Mouse (Mus musculus) T-helper 2 cell (primary cell): ENCODE measurements at regions not wholly inside any gene's neighbourhood (a gene's known extent, or its start where the extent isn't known, plus 50 kb on each side); places are given as distances from the start of the nearest gene placed in this dataset.

ENCODE experiments used
- in situ Hi-C: fragments of 300-600 bp; cut with MboI, MseI; formaldehyde crosslinking; loops from one replicate; pipeline ENCODE4 v1.15.1; 2025; ENCODE audit warnings: high pct_unique_total_duplicates

DNA sequence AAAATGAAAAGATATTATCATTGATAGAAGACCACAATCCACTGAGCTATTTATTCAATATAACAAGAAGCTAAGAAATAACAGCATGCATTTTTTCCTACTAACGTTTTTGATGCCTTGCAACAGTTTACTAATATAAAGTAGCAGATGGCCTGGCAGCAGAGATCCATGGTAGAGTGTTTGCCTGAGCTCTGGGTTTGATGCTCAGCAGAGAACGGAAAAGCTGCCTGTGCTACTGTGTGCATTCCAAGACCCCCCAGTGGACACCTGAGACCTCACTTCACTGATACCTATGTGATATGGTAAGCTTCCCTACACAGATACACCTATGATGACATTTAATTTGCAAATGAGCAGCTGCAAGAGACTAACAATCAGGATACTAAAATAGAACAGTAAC lies 95.6 kb upstream of the Acvr2a start:
- in situ Hi-C loops, result no loop called here

DNA sequence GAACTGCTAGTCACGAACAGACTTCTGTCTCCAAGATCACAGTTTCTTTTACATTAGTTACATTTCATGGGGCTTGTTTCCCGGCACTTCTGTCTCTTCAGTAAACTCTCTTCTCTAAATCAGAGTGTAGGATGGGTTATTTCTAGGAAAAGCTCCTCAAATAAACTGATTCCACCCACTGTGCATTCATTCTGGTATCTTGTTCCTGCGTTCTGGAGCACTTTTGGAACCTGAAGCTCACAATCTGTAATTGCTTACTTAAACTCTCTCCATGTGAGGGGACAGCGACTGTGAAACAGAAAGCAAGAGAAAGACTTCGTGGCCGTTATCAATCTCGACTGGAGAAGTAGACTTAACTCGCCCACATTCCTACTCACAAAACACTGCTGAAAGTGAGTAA lies 83.1 kb upstream of the Acvr2a start:
- in situ Hi-C loops, result loop anchor here (10.0 kb wide), 1 partner anchor 124 kb away; no protein-coding TSS in a partner anchor

DNA sequence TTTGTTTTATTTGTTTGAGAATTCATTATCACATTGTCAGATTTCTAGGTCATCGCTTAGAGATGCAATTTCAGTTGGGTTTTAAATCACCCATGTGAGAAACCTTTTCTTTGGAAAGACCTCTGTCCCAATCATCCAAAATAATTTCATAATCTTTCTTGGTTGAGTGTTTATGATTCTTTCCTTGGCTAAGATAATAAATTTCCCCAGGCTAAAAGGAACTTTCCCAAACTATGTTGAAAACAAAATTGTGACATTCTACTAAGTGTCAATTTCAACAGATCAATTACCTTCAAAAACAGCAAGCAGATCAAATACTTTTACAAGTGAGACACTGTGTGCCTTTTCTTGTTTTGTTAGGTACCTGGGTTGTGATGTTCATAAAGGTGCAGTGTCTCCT lies 80.0 kb upstream of the Acvr2a start:
- in situ Hi-C loops, result loop anchor here (10.0 kb wide), 1 partner anchor 121 kb away; no protein-coding TSS in a partner anchor

DNA sequence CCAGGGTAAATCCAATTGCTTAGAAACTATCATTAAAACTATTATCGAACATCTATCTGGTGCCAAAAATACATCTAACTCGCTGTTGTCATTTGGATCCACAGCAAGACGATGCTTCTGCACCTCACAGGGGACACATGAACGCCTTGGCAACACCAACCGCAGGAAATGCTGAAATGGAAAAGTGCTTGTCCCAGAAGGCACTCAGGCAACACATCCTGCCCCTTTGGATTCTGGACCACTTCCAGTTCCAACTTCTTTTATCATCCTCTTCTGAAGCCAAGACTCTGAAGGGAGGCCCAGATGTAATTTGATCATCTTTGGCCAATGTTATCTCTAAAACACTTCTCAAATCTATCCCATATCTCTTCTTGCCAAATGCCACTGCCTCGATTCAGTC lies 79.4 kb upstream of the Acvr2a start:
- in situ Hi-C loops, result loop anchor here (10.0 kb wide), 1 partner anchor 120 kb away; no protein-coding TSS in a partner anchor

DNA sequence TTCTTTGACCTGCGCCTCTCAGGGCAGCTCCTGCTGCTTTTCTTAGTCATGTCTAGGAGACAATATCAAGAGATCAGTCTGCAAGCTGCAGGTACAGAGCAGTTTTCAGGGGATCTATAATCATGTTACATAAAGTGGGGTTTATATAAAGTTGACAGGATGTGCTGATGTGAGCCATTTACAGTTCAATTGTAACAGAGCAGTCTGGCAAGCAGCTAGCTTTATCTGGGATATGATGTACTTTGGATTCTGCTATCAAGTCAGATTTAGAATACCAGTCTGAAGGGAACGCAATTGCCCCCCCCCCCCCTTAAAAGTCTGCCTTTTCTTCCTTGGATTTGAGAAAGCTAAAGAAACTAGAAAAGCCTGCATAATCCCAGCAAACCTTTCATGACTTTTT lies 77.6 kb upstream of the Acvr2a start:
- in situ Hi-C loops, result loop anchor here (10.0 kb wide), 1 partner anchor 118 kb away; no protein-coding TSS in a partner anchor
